Mouse (Mus musculus) liver, postnatal 0 days (tissue): ENCODE measurements around the gene Heca. TPM values are rescaled to one million over a fixed set of nuclear protein-coding genes. Genes with fewer than 3 reads are reported as not detected.

Experiments
- ATAC-seq: fragments of 200-750 bp; cut with Nextera tagmentation; 2 replicates; pipeline ENCODE4 v1.8.0; 2017; ENCODE audit warnings: mild to moderate bottlenecking, moderate library complexity
- DNase-seq: peaks from one replicate; pipeline ENCODE4 v3.0.0-alpha.2; 2016
- H3K27ac ChIP-seq: fragments of 300-500 bp; sonication (generic); 2 replicates; pipeline ENCODE4 v1.5.1; 2014; ENCODE audit warnings: antibody characterized with exemption, moderate library complexity, mild to moderate bottlenecking, low read depth
- H3K27me3 ChIP-seq: fragments of 300-500 bp; sonication (generic); 2 replicates; pipeline ENCODE4 v1.6.1; 2014; ENCODE audit warnings: low read length, control low read depth, mixed read lengths; ENCODE audit not compliant: insufficient read depth
- H3K36me3 ChIP-seq: fragments of 300-500 bp; sonication (generic); replicated peaks from 2 replicates; pipeline ENCODE4 v1.6.1; 2014; ENCODE audit warnings: mild to moderate bottlenecking, control low read depth, low read length, moderate library complexity, mixed read lengths; ENCODE audit not compliant: insufficient read depth
- H3K4me1 ChIP-seq: fragments of 300-500 bp; sonication (generic); 2 replicates; pipeline ENCODE4 v1.6.1; 2014; ENCODE audit warnings: antibody characterized with exemption, mild to moderate bottlenecking, control low read depth; ENCODE audit not compliant: insufficient read depth
- H3K4me2 ChIP-seq: fragments of 300-500 bp; sonication (generic); 2 replicates; pipeline ENCODE4 v1.6.1; 2014; ENCODE audit warnings: low read depth, mild to moderate bottlenecking, low read length, moderate library complexity, mixed read lengths
- H3K4me3 ChIP-seq: fragments of 300-500 bp; sonication (generic); 2 replicates; pipeline ENCODE4 v1.5.1; 2014; ENCODE audit warnings: low read depth, low read length
- H3K9ac ChIP-seq: fragments of 300-500 bp; sonication (generic); replicated peaks from 2 replicates; pipeline ENCODE4 v1.6.1; 2014; ENCODE audit warnings: mild to moderate bottlenecking, moderate library complexity
- H3K9me3 ChIP-seq: fragments of 300-500 bp; sonication (generic); 2 replicates; pipeline ENCODE4 v1.6.1; 2016; ENCODE audit warnings: mild to moderate bottlenecking, control low read depth, low read length, mixed read lengths
- CTCF ChIP-seq: sonication (generic); IDR thresholded peaks from 2 replicates; pipeline ENCODE4 v1.5.1; 2016; ENCODE audit warnings: antibody characterized with exemption, low read depth
- EP300 ChIP-seq: IDR thresholded peaks from 2 replicates; pipeline ENCODE4 v1.6.1; 2016; ENCODE audit warnings: antibody characterized with exemption, low read depth, mild to moderate bottlenecking
- WGBS: fragments of 180-500 bp; shearing (Covaris S2); extraction: QIAGEN DNeasy Blood & Tissue Kit; methylation state at CpG from one replicate; pipeline ENCODE4 v1.1.7; 2014; ENCODE audit not compliant: insufficient replicate concordance; 5-methylcytosine and 5-hydroxymethylcytosine counted together
- polyA plus RNA-seq: library from polyadenylated mRNA; unstranded; fragments of >200 nt; fragmentation: Nextera tagmentation; extraction: Ambion mirVana; gene quantifications from 2 replicates; pipeline ENCODE4 v1.2.1, GENCODE M21; 2015

The Heca gene
- polyA plus RNA-seq, 1 experiment from 2014 or later = 2.4 TPM

DNA sequence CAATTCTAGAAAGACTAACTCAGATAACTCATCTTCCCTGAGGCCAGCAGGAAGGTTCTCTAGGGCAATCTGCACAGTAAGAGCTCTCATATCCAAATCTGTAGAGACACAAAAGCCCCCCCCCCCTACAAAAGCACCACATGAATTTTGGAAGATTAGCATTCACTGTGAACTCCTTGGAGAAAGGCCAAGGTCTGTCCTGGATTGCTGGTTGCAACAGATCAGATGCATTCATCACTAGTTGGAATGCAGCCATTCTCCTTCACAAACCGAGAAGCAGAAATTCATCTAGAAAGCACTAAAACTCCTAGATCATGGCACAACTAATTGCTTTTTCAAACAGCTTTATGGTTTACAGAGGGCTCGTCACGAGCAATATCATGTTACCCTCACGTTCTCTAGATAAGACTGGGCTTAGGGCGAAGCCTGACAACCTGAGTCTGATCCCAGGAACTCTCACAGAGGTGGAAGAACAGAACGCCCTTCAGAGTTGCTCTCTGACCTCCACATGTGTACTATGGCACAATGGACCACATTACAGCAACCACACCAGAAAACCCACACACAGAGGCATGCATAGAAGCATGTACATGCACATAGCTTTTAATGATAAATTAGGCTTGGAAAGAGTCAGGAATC lies 17.3 kb downstream of the Heca start:
- 0 out of 2 replicates have a peak overlapping the region, but pooled peaks have one; percentile 12 for H3K27ac ChIP-seq
- no peaks in the 10 kb centered on the region for H3K27me3 ChIP-seq
- peak; percentile 83 for ATAC-seq
- no peak overlapping the region for H3K9ac ChIP-seq
- DNase-seq = no peak
- no peak overlapping the region for H3K4me3 ChIP-seq
- WGBS = 50% methylated on average over 6 of the region's 6 CpGs
- TF ChIP-seq EP300 = no peak
- TF ChIP-seq CTCF = no peak
- H3K4me2 ChIP-seq = no peak overlapping the region; the same call in 1 of the 2 replicates
- no peaks in the 10 kb centered on the region for H3K36me3 ChIP-seq
- H3K9me3 ChIP-seq = no peaks in the 10 kb centered on the region
- H3K4me1 ChIP-seq = peaks cover 19% of the 10 kb centered on the region

DNA sequence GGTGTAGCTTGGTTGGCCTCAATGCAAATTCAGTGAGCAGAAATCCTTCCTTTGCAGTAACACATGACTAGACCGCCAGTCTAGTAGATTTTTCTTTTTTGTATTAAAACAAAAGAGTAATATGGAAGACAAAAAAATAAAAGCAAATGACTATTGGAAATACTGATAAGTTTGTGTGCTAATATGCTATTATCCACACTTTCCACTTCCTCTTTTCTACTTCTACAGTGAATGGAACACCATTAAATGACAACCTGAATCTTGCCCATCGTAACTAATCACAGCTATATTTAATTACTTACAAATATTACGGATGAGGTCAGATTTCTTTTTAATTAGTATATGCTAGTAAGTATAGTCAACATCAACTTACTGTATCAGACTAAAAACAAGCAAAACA lies 22.7 kb downstream of the Heca start:
- Histone ChIP-seq H3K4me2 (no peak overlapping the region), H3K4me3 (no peak overlapping the region), H3K36me3 (no peaks in the 10 kb centered on the region), H3K4me1 (peaks cover 5% of the 10 kb centered on the region; the same call in 1 of the 2 replicates), H3K27me3 (no peaks in the 10 kb centered on the region), H3K9me3 (no peaks in the 10 kb centered on the region), H3K27ac (no peak overlapping the region), H3K9ac (no peak overlapping the region)
- ATAC-seq = no peak
- TF ChIP-seq CTCF (no peak), EP300 (no peak)
- WGBS = 87% methylated on average over 3 of the region's 3 CpGs
- no peak for DNase-seq

DNA sequence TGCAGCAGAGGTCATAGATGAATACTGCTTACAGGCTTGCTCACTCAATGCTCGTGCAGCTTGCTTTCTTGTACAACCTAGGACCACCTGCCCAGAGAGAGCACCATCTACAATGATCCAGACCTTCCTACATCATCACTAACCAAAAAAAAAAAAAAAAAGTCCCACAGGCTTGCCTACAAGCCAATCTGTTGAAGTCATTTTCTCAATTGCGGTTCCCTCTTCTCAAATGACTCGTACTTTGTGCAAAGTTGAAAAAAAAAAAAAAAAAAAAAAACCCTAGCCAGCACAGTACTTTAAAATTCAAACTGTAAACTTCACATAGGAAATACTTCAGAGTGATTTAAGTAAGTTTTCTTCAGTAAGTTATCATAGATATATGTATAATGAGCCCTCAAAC lies 23.7 kb downstream of the Heca start:
- H3K4me1 ChIP-seq = peaks cover 5% of the 10 kb centered on the region; the same call in 1 of the 2 replicates
- ATAC-seq (no peak), DNase-seq (no peak)
- H3K27me3 ChIP-seq = no peaks in the 10 kb centered on the region
- H3K27ac ChIP-seq = no peak overlapping the region
- TF ChIP-seq EP300 = no peak
- no peak for TF ChIP-seq CTCF
- H3K36me3 ChIP-seq = no peaks in the 10 kb centered on the region
- no peaks in the 10 kb centered on the region for H3K9me3 ChIP-seq
- H3K9ac ChIP-seq = no peak overlapping the region
- H3K4me3 ChIP-seq = no peak overlapping the region
- WGBS = 60% methylated on average over 3 of the region's 3 CpGs
- no peak overlapping the region for H3K4me2 ChIP-seq

DNA sequence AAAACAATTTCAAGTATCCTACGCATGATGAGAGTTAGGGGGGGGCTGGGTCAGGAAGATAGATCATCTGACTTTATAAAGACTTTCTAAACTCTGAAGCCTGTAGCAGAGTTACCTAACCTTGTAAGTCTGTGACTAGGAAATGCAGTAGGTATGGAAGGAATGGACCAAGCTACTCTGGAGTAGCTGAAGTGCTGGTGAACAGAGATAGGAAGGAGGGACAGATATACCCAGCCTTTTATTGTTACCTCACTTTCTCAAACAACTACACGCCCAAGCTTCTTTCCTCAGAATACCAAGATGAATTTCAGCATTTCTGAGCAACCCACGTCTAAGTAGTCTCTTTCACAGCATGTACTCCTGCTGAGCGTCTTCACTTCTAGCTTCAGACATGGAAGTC lies 26.5 kb downstream of the Heca start:
- no peaks in the 10 kb centered on the region for H3K9me3 ChIP-seq
- H3K36me3 ChIP-seq = no peaks in the 10 kb centered on the region
- WGBS = 69% methylated on average over 4 of the region's 4 CpGs
- no peak overlapping the region for H3K4me3 ChIP-seq
- no peaks in the 10 kb centered on the region for H3K4me1 ChIP-seq
- no peak overlapping the region for H3K9ac ChIP-seq
- TF ChIP-seq EP300 (no peak), CTCF (no peak)
- DNase-seq (no peak), ATAC-seq (no peak)
- no peaks in the 10 kb centered on the region for H3K27me3 ChIP-seq
- H3K4me2 ChIP-seq = no peak overlapping the region
- no peak overlapping the region for H3K27ac ChIP-seq

DNA sequence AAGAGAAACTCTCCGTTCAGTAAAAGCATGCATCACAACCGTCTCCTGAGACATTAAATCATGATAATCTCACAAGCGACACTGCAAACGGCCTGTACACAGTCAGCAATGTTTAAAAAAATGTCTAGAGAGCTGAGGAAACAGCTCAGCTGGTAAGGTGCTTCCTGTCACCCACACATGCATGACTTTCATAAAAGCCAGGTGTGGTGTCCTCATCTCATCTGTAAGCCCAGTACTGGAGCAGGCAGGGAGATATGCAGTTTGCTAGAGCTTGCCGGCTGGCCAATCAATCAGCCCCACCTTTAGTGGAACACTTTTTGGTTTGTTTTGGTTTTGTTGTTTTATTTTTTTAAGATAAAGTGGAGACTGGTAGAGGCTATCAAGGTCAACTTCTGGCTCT lies 27.9 kb downstream of the Heca start:
- Histone ChIP-seq H3K4me1 (no peaks in the 10 kb centered on the region), H3K9ac (no peak overlapping the region), H3K27ac (no peak overlapping the region), H3K9me3 (no peaks in the 10 kb centered on the region), H3K4me3 (no peak overlapping the region), H3K27me3 (no peaks in the 10 kb centered on the region), H3K4me2 (no peak overlapping the region), H3K36me3 (peaks cover 7% of the 10 kb centered on the region; the same call in 1 of the 2 replicates)
- 59% methylated on average over 5 of the region's 5 CpGs for WGBS
- TF ChIP-seq EP300 (no peak), CTCF (no peak)
- DNase-seq (no peak), ATAC-seq (no peak)

DNA sequence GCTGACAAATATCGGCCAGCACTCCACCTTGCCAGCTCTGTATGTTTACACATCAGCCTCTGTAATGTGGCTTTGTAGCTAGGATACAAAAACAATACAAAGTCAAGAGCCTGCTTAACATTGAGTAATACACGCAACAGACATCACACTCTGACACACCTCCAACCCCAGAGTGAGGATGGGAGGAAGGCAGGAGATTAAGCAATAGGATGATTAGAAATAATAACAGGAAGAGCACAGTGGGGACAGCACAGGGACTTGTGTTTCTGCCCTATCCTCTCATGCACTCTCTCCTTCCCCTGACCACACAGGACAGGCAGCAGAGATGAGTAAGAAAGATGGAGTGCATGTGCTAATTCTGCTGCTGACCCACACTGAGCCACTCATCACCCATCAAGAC lies 28.8 kb downstream of the Heca start:
- Histone ChIP-seq H3K4me1 (no peaks in the 10 kb centered on the region), H3K27ac (no peak overlapping the region), H3K9ac (no peak overlapping the region), H3K4me3 (no peak overlapping the region), H3K9me3 (no peaks in the 10 kb centered on the region), H3K4me2 (no peak overlapping the region), H3K27me3 (no peaks in the 10 kb centered on the region), H3K36me3 (peaks cover 7% of the 10 kb centered on the region; the same call in 1 of the 2 replicates)
- 57% methylated on average over 2 of the region's 2 CpGs for WGBS
- DNase-seq = no peak
- ATAC-seq = peak; percentile 95
- TF ChIP-seq CTCF = no peak
